Mouse (Mus musculus) liver, embryonic 11.5 days (tissue): Measurements from ENCODE around the gene Mybbp1a. TPM values are rescaled to one million over a fixed set of nuclear protein-coding genes. Genes with fewer than 3 reads are reported as not detected.

Experiments
- ATAC-seq: fragments of 200-750 bp; cut with Nextera tagmentation; replicated peaks from 2 replicates; pipeline ENCODE4 v1.8.0; 2017; ENCODE audit warnings: moderate number of reproducible peaks, mild to moderate bottlenecking, moderate TSS enrichment, moderate library complexity; ENCODE audit not compliant: low FRiP score
- DNase-seq: peaks from one replicate; pipeline ENCODE4 v3.0.0-alpha.2; 2017; ENCODE audit warnings: low spot score
- H3K27ac ChIP-seq: fragments of 300-500 bp; sonication (generic); 2 replicates; pipeline ENCODE4 v1.5.1; 2014; ENCODE audit warnings: mild to moderate bottlenecking, low read depth, low read length, control low read depth
- H3K27me3 ChIP-seq: fragments of 300-500 bp; sonication (generic); replicated peaks from 2 replicates; pipeline ENCODE4 v1.6.1; 2014; ENCODE audit warnings: low read length, mixed read lengths; ENCODE audit not compliant: control insufficient read depth, insufficient read depth
- H3K36me3 ChIP-seq: fragments of 300-500 bp; sonication (generic); 2 replicates; pipeline ENCODE4 v1.6.1; 2014; ENCODE audit warnings: mild to moderate bottlenecking, low read length, moderate library complexity, mixed read lengths; ENCODE audit not compliant: control insufficient read depth, insufficient read depth
- H3K4me1 ChIP-seq: fragments of 300-500 bp; sonication (generic); replicated peaks from 2 replicates; pipeline ENCODE4 v1.6.1; 2014; ENCODE audit warnings: low read length, mixed read lengths; ENCODE audit not compliant: control insufficient read depth, insufficient read depth
- H3K4me2 ChIP-seq: fragments of 300-500 bp; sonication (generic); 2 replicates; pipeline ENCODE4 v1.6.1; 2014; ENCODE audit warnings: mild to moderate bottlenecking, control low read depth, moderate library complexity
- H3K4me3 ChIP-seq: fragments of 300-500 bp; sonication (generic); 2 replicates; pipeline ENCODE4 v1.5.1; 2014; ENCODE audit warnings: low read depth, low read length, control low read depth
- H3K9ac ChIP-seq: fragments of 300-500 bp; sonication (generic); 2 replicates; pipeline ENCODE4 v1.6.1; 2014; ENCODE audit warnings: low read depth, low read length, control low read depth
- H3K9me3 ChIP-seq: fragments of 300-500 bp; sonication (generic); 2 replicates; pipeline ENCODE4 v1.6.1; 2016; ENCODE audit warnings: low read length, inconsistent platforms, mixed read lengths; ENCODE audit not compliant: control insufficient read depth
- WGBS: fragments of 180-500 bp; shearing (Covaris S2); extraction: QIAGEN DNeasy Blood & Tissue Kit; methylation state at CpG from one replicate; pipeline ENCODE4 v1.1.7; 2014; 5-methylcytosine and 5-hydroxymethylcytosine counted together
- polyA plus RNA-seq: library from polyadenylated mRNA; unstranded; fragments of >200 nt; fragmentation: Nextera tagmentation; extraction: Ambion mirVana; gene quantifications from 2 replicates; pipeline ENCODE4 v1.2.1, GENCODE M21; 2014

Mybbp1a gene
- polyA plus RNA-seq, 1 experiment from 2014 or later = 263 TPM

- WGBS = 89% methylated on average over 12 of the region's 12 CpGs
- Histone ChIP-seq H3K27me3 (no peaks in the 10 kb centered on the region), H3K9ac (no peak overlapping the region), H3K4me2 (no peak overlapping the region), H3K4me3 (no peak overlapping the region), H3K9me3 (no peaks in the 10 kb centered on the region), H3K4me1 (no peaks in the 10 kb centered on the region), H3K36me3 (peaks cover 4% of the 10 kb centered on the region; the same call in 1 of the 2 replicates), H3K27ac (no peak overlapping the region)
- ATAC-seq = no peak
- DNase-seq = no peak
Measured at GRCm38 (mm10) chr11:72401068-72401467, 40.1 kb upstream of the Mybbp1a start.

DNA sequence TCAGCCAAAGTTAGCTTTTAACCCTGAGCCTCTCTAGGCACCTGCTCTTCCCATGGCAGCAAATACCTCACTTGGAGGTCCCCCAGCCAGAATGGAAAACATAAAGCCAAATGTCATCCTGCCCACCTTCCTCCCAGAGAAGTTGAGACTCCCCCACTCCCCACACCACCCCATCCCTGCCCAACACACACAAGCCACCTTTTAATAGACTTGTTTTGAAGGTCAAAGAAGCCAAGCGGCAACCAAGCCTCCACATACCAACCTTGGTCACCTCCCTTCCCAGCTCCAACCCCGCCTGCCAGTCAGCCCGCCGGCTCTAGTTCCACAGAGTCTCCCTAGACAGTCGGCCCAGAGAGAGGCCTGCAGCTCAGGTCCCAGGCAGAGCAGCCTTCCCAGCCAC, 39.1 kb upstream of the Mybbp1a start:
- Histone ChIP-seq H3K27me3 (no peaks in the 10 kb centered on the region), H3K4me3 (no peak overlapping the region), H3K4me2 (no peak overlapping the region), H3K9ac (no peak overlapping the region), H3K9me3 (no peaks in the 10 kb centered on the region), H3K36me3 (peaks cover 4% of the 10 kb centered on the region; the same call in 1 of the 2 replicates), H3K4me1 (peaks cover 9% of the 10 kb centered on the region; the same call in 1 of the 2 replicates), H3K27ac (no peak overlapping the region)
- WGBS = 69% methylated on average over 5 of the region's 5 CpGs
- ATAC-seq = no peak
- DNase-seq = no peak

- H3K27ac ChIP-seq = no peak overlapping the region
- 86% methylated on average over 12 of the region's 12 CpGs for WGBS
- H3K27me3 ChIP-seq = no peaks in the 10 kb centered on the region
- H3K9ac ChIP-seq = no peak overlapping the region
- H3K4me1 ChIP-seq = peaks cover 17% of the 10 kb centered on the region
- DNase-seq = no peak
- no peak overlapping the region for H3K4me2 ChIP-seq
- no peak for ATAC-seq
- no peak overlapping the region for H3K4me3 ChIP-seq
- H3K9me3 ChIP-seq = no peaks in the 10 kb centered on the region
- peaks cover 4% of the 10 kb centered on the region; the same call in 1 of the 2 replicates for H3K36me3 ChIP-seq
Measured at GRCm38 (mm10) chr11:72402969-72403368, 38.2 kb upstream of the Mybbp1a start.

GRCm38 (mm10) chr11:72405532-72405931, 35.6 kb upstream of the Mybbp1a start:
- Histone ChIP-seq H3K9ac (no peak overlapping the region), H3K4me3 (no peak overlapping the region), H3K4me1 (peaks cover 24% of the 10 kb centered on the region), H3K27me3 (peaks cover under 1% of the 10 kb centered on the region; the same call in 1 of the 2 replicates), H3K9me3 (no peaks in the 10 kb centered on the region), H3K4me2 (no peak overlapping the region), H3K27ac (no peak overlapping the region), H3K36me3 (no peaks in the 10 kb centered on the region)
- ATAC-seq (no peak), DNase-seq (no peak)
- WGBS = 47% methylated on average over 4 of the region's 4 CpGs

GRCm38 (mm10) chr11:72406079-72406675, 35.0 kb upstream of the Mybbp1a start:
- Histone ChIP-seq H3K36me3 (no peaks in the 10 kb centered on the region), H3K27me3 (peaks cover 2% of the 10 kb centered on the region; the same call in 1 of the 2 replicates), H3K9ac (no peak overlapping the region), H3K4me3 (no peak overlapping the region), H3K27ac (peak overlapping the region; percentile 26; the same call in 1 of the 2 replicates), H3K9me3 (no peaks in the 10 kb centered on the region), H3K4me1 (peaks cover 26% of the 10 kb centered on the region), H3K4me2 (no peak overlapping the region)
- DNase-seq (no peak), ATAC-seq (no peak)
- WGBS = 52% methylated on average over 8 of the region's 8 CpGs

- Histone ChIP-seq H3K4me1 (peaks cover 30% of the 10 kb centered on the region), H3K27ac (0 out of 2 replicates have a peak overlapping the region, but pooled peaks have one; percentile 16)
Measured at GRCm38 (mm10) chr11:72407081-72407480, 34.1 kb upstream of the Mybbp1a start.

DNA sequence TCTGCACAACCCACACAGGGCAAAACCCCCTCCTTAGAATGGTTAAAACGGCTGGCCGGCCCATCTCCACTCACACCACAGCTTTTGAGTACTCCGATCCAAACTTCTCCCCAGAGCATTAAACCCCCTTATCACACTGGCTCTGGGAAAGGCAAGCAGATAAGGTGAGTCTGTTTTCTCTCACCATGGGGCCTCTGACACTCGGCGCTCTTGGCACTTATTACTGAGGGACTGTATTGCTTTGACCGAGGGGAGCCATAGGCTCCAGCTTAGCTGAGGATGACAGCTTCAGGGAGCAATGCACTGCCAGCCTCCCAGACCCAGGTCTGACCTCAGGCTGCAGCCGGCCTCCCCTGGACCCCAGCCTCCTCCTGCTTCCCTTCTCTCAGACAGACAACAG, 33.6 kb upstream of the Mybbp1a start:
- Histone ChIP-seq H3K9me3 (no peaks in the 10 kb centered on the region), H3K4me1 (peaks cover 31% of the 10 kb centered on the region), H3K4me3 (0 out of 2 replicates have a peak overlapping the region, but pooled peaks have one; percentile 2), H3K27ac (0 out of 2 replicates have a peak overlapping the region, but pooled peaks have one; percentile 16), H3K27me3 (peaks cover 2% of the 10 kb centered on the region; the same call in 1 of the 2 replicates), H3K4me2 (peak overlapping the region; percentile 98), H3K36me3 (no peaks in the 10 kb centered on the region), H3K9ac (no peak overlapping the region)
- ATAC-seq = peak; percentile 26; the same call in 1 of the 2 replicates
- WGBS = 10% methylated on average over 7 of the region's 7 CpGs
- DNase-seq = no peak

More at GRCm38 (mm10) chr11:72407081-72407480, 34.1 kb upstream of the Mybbp1a start:
- Histone ChIP-seq H3K9me3 (no peaks in the 10 kb centered on the region), H3K4me3 (no peak overlapping the region), H3K27me3 (peaks cover 2% of the 10 kb centered on the region; the same call in 1 of the 2 replicates), H3K9ac (no peak overlapping the region), H3K36me3 (no peaks in the 10 kb centered on the region), H3K4me2 (peak overlapping the region; percentile 98)
- ATAC-seq = no peak
- 18% methylated on average over 3 of the region's 3 CpGs for WGBS
- DNase-seq = no peak

DNA sequence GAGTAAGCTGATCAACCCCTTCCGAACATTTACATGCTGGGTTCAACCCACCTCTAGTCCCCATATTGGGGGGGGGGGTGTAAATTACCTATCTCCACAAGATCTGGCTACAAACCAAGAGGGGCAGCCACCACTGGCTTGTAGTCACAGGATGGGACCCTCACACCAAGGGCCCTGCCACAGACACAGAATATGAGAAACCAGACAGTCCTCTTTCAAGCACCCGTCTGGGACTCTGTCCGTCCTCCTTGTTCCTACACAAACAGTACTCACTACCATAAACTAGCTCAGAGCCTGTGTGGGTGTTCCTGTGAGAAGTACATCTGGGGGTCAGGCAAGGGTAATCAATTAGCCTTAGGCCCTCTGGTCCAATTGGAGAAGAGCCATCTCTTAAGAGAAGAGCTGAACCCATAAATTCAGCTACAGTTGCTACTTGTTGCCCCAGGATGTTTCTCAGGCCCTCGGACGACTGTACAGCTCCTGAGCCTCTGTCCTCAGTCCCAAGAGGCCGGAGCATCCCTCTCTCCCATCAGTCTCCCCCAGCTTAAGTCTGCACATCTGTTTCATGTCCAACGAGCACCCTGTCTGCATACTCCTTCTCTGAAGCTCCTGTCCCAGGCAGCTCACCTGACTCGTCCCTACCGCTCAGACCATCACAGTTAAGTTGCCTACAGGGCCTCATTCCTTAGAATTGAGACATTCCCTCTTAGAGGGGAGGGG, 32.5 kb upstream of the Mybbp1a start:
- no peaks in the 10 kb centered on the region for H3K36me3 ChIP-seq
- no peak for DNase-seq
- H3K27ac ChIP-seq = no peak overlapping the region
- H3K27me3 ChIP-seq = peaks cover 2% of the 10 kb centered on the region; the same call in 1 of the 2 replicates
- ATAC-seq = no peak
- H3K4me3 ChIP-seq = 0 out of 2 replicates have a peak overlapping the region, but pooled peaks have one; percentile 16
- no peak overlapping the region for H3K9ac ChIP-seq
- H3K4me2 ChIP-seq = peak overlapping the region; percentile 98
- peaks cover 33% of the 10 kb centered on the region for H3K4me1 ChIP-seq
- no peaks in the 10 kb centered on the region for H3K9me3 ChIP-seq
- 58% methylated on average over 9 of the region's 9 CpGs for WGBS
